Mouse (Mus musculus): ENCODE measurements around the gene Tmem50b. TPM values are rescaled to one million over a fixed set of nuclear protein-coding genes. Genes with fewer than 3 reads are reported as not detected.

Tmem50b gene
- polyA plus RNA-seq (2015; fragmentation: Nextera tagmentation; extraction: Ambion mirVana), result 16.6 and 21.8 TPM in 2 replicates

GRCm38 (mm10) chr16:91597672-91598010, at the start of gene Tmem50b:
Gene Tmem50b (minus strand): TSS chr16:91597800.

GRCm38 (mm10) chr16:91646681-91647419, 49.2 kb upstream of the Tmem50b start, which contains the start of gene Gart:
Gene Gart (minus strand): TSS chr16:91646952.

GRCm38 (mm10) chr16:91618511-91619501, 21.2 kb upstream of the Tmem50b start, which contains the start of gene Dnajc28:
Gene Dnajc28 (minus strand): TSS chr16:91619026.

GRCm38 (mm10) chr16:91546836-91547741, 50.5 kb downstream of the Tmem50b start, which contains the start of gene Ifngr2:
Gene Ifngr2 (plus strand): TSS chr16:91547072.

Other genes starting within 250 kb of the Tmem50b start
- 75.0 and 87.8 TPM in 2 replicates for gene Ifnar2, start 225.0 kb downstream of the Tmem50b start, polyA plus RNA-seq (2015; fragmentation: Nextera tagmentation; extraction: Ambion mirVana)
- not detected in 2 replicates for gene Gm21970, start 206.1 kb downstream of the Tmem50b start, polyA plus RNA-seq (2015; fragmentation: Nextera tagmentation; extraction: Ambion mirVana)
- gene Il10rb, start 191.6 kb downstream of the Tmem50b start, polyA plus RNA-seq (2015; fragmentation: Nextera tagmentation; extraction: Ambion mirVana), result 37.2 and 42.3 TPM in 2 replicates
- 20.7 and 25.3 TPM in 2 replicates for gene Ifnar1, start 112.6 kb downstream of the Tmem50b start, polyA plus RNA-seq (2015; fragmentation: Nextera tagmentation; extraction: Ambion mirVana)
- gene Ifngr2, start 50.7 kb downstream of the Tmem50b start, polyA plus RNA-seq (2015; fragmentation: Nextera tagmentation; extraction: Ambion mirVana), result 28.0 and 31.7 TPM in 2 replicates
- gene Dnajc28, start 21.2 kb upstream of the Tmem50b start, polyA plus RNA-seq (2015; fragmentation: Nextera tagmentation; extraction: Ambion mirVana), result 2.6 and 2.8 TPM in 2 replicates
- 94.2 and 94.3 TPM in 2 replicates for gene Gart, start 49.2 kb upstream of the Tmem50b start, polyA plus RNA-seq (2015; fragmentation: Nextera tagmentation; extraction: Ambion mirVana)
- 96.2 and 109 TPM in 2 replicates for gene Son, start 49.7 kb upstream of the Tmem50b start, polyA plus RNA-seq (2015; fragmentation: Nextera tagmentation; extraction: Ambion mirVana)
- 32.5 and 39.3 TPM in 2 replicates for gene Donson, start 91.0 kb upstream of the Tmem50b start, polyA plus RNA-seq (2015; fragmentation: Nextera tagmentation; extraction: Ambion mirVana)
- 35.3 and 39.6 TPM in 2 replicates for gene Cryzl1, start 131.2 kb upstream of the Tmem50b start, polyA plus RNA-seq (2015; fragmentation: Nextera tagmentation; extraction: Ambion mirVana)
- 31.4 and 31.6 TPM in 2 replicates for gene Itsn1, start 131.5 kb upstream of the Tmem50b start, polyA plus RNA-seq (2015; fragmentation: Nextera tagmentation; extraction: Ambion mirVana)

Measured in spleen, postnatal 0 days (tissue).